Mouse (Mus musculus) cerebellum, postnatal 4 days (tissue): ENCODE measurements around the gene Gatad1.
"Not testable (repeated sequence)": the region's sequence is repeated elsewhere in the genome, so short reads cannot be mapped to it uniquely, and the experiment has no call there.

Experiments
- DNase-seq, 2 experiments: peaks; one replicate each; pipeline ENCODE4 v3.0.0; 2022; ENCODE audit warnings: low spot score in 2 of 2, mixed read lengths in 1 of 2

The Gatad1 gene

GRCm38 (mm10) chr5:3635286-3635685, 21.7 kb downstream of the Gatad1 start:
- no peak for DNase-seq

- DNase-seq, result no peak
Observed at GRCm38 (mm10) chr5:3633951-3634350, 23.0 kb downstream of the Gatad1 start.

- DNase-seq, result no peak
Observed at GRCm38 (mm10) chr5:3633315-3633714, 23.7 kb downstream of the Gatad1 start.

- no peak for DNase-seq
Observed at GRCm38 (mm10) chr5:3632285-3632684, 24.7 kb downstream of the Gatad1 start.

- DNase-seq, result no peak
Observed at GRCm38 (mm10) chr5:3631512-3632271, 25.3 kb downstream of the Gatad1 start.

GRCm38 (mm10) chr5:3630055-3630454, 26.9 kb downstream of the Gatad1 start:
- DNase-seq, result no peak

- DNase-seq, result no peak
Observed at GRCm38 (mm10) chr5:3620486-3620885, 36.5 kb downstream of the Gatad1 start.

- not testable (repeated sequence) for DNase-seq
Observed at GRCm38 (mm10) chr5:3611835-3612234, 45.1 kb downstream of the Gatad1 start.

GRCm38 (mm10) chr5:3609241-3609640, 47.7 kb downstream of the Gatad1 start:
- no peak for DNase-seq

GRCm38 (mm10) chr5:3607114-3607513, 49.9 kb downstream of the Gatad1 start:
- no peak for DNase-seq

- DNase-seq, result no peak
Observed at GRCm38 (mm10) chr5:3600790-3601189, 56.2 kb downstream of the Gatad1 start.

- DNase-seq, result no peak
Observed at GRCm38 (mm10) chr5:3600298-3600697, 56.7 kb downstream of the Gatad1 start.

GRCm38 (mm10) chr5:3598766-3599165, 58.2 kb downstream of the Gatad1 start:
- DNase-seq, result no peak

- DNase-seq, result no peak
Observed at GRCm38 (mm10) chr5:3597171-3597570, 59.8 kb downstream of the Gatad1 start.

GRCm38 (mm10) chr5:3596399-3596766, 60.6 kb downstream of the Gatad1 start, which contains the start of gene Rbm48:
Gene Rbm48, minus strand, starts transcription at chr5:3596585.
- DNase-seq, result peak; percentile 64 to 81

- DNase-seq, result peak; percentile 86 to 90
Observed at GRCm38 (mm10) chr5:3595693-3596398, 61.1 kb downstream of the Gatad1 start, which contains the start of gene Pex1. Gene Pex1, plus strand, starts transcription at chr5:3596066.
